Mouse (Mus musculus) C2C12 (cell line): Measurements from ENCODE around the gene Irak3. TPM values are rescaled to one million over a fixed set of nuclear protein-coding genes. Genes with fewer than 3 reads are reported as not detected.

ENCODE experiments used
- H3K27me3 ChIP-seq: one replicate; pipeline ENCODE4 v1.6.1; 2011; ENCODE audit not compliant: control insufficient read depth, insufficient read depth, insufficient read length
- H3K36me3 ChIP-seq: one replicate; pipeline ENCODE4 v1.6.1; 2011; ENCODE audit not compliant: control insufficient read depth, insufficient read depth
- H3K4me3 ChIP-seq: one replicate; pipeline ENCODE4 v1.5.1; 2011; ENCODE audit warnings: mild to moderate bottlenecking, control low read depth; ENCODE audit not compliant: poor library complexity, insufficient read depth, severe bottlenecking
- H3K79me2 ChIP-seq: one replicate; pipeline ENCODE4 v1.6.1; 2011; ENCODE audit not compliant: control insufficient read depth, insufficient read depth
- H3K79me3 ChIP-seq: one replicate; pipeline ENCODE4 v1.6.1; 2011; ENCODE audit warnings: low read depth, control low read depth
- H3ac ChIP-seq: one replicate; pipeline ENCODE3; 2011; ENCODE audit warnings: low read depth; ENCODE audit not compliant: control insufficient read depth, insufficient read length
- CEBPB ChIP-seq: IDR thresholded peaks from one replicate; pipeline ENCODE4 v1.6.1; 2011; ENCODE audit warnings: low read depth, mild to moderate bottlenecking, control low read depth, moderate library complexity
- CTCF ChIP-seq: IDR thresholded peaks from one replicate; pipeline ENCODE4 v1.5.1; 2011; ENCODE audit not compliant: control insufficient read depth, insufficient read depth, insufficient read length
- FOSL1 ChIP-seq: IDR thresholded peaks from one replicate; pipeline ENCODE4 v1.8.0; 2011; ENCODE audit warnings: mild to moderate bottlenecking, low read length; ENCODE audit not compliant: poor library complexity, insufficient read depth, severe bottlenecking
- MAX ChIP-seq: IDR thresholded peaks from one replicate; pipeline ENCODE4 v1.6.1; 2011; ENCODE audit warnings: mild to moderate bottlenecking, control low read depth
- MYOD1 ChIP-seq: IDR thresholded peaks from one replicate; pipeline ENCODE4 v1.6.1; 2011; ENCODE audit warnings: low read depth; ENCODE audit not compliant: control insufficient read depth, insufficient read length
- MYOG ChIP-seq: IDR thresholded peaks from one replicate; pipeline ENCODE4 v1.6.1; 2011; ENCODE audit not compliant: control insufficient read depth, insufficient read length; ENCODE audit errors: extremely low read depth
- USF1 ChIP-seq: IDR thresholded peaks from one replicate; pipeline ENCODE4 v1.6.1; 2011; ENCODE audit warnings: low read depth, mild to moderate bottlenecking, control low read depth, moderate library complexity
- polyA plus RNA-seq: library from polyadenylated mRNA; unstranded; fragments of >200 nt; fragmentation: generic; extraction: Trizol; gene quantifications from one replicate; pipeline ENCODE4 v1.2.1, GENCODE M21; 2012; ENCODE audit warnings: missing spikeins

The Irak3 gene
- polyA plus RNA-seq, 1 experiment, result 0.27 TPM

- Histone ChIP-seq H3K79me3 (no peaks in the 10 kb centered on the region), H3K79me2 (no peaks in the 10 kb centered on the region), H3ac (no peak overlapping the region), H3K4me3 (no peak overlapping the region), H3K27me3 (no peaks in the 10 kb centered on the region), H3K36me3 (no peaks in the 10 kb centered on the region)
- TF ChIP-seq CEBPB, result no peak
- TF ChIP-seq FOSL1, result no peak
- TF ChIP-seq CTCF, result no peak
- no peak for TF ChIP-seq USF1
- no peak for TF ChIP-seq MAX
- no peak for TF ChIP-seq MYOD1
- TF ChIP-seq MYOG, result no peak
Measured at GRCm38 (mm10) chr10:120163490-120163889, 38.4 kb downstream of the Irak3 start.

GRCm38 (mm10) chr10:120162840-120163239 lies 39.1 kb downstream of the Irak3 start:
- no peaks in the 10 kb centered on the region for H3K36me3 ChIP-seq
- H3K79me3 ChIP-seq, result no peaks in the 10 kb centered on the region
- H3ac ChIP-seq, result no peak overlapping the region
- H3K79me2 ChIP-seq, result no peaks in the 10 kb centered on the region
- TF ChIP-seq MYOG (no peak), FOSL1 (no peak), MYOD1 (no peak), CEBPB (no peak), MAX (no peak), CTCF (no peak), USF1 (no peak)
- no peaks in the 10 kb centered on the region for H3K27me3 ChIP-seq
- H3K4me3 ChIP-seq, result no peak overlapping the region

- Histone ChIP-seq H3K27me3 (no peaks in the 10 kb centered on the region), H3K4me3 (no peak overlapping the region), H3ac (no peak overlapping the region), H3K36me3 (no peaks in the 10 kb centered on the region), H3K79me2 (no peaks in the 10 kb centered on the region), H3K79me3 (no peaks in the 10 kb centered on the region)
- TF ChIP-seq MYOD1, result no peak
- no peak for TF ChIP-seq FOSL1
- no peak for TF ChIP-seq CEBPB
- TF ChIP-seq MYOG, result no peak
- TF ChIP-seq USF1, result no peak
- TF ChIP-seq MAX, result no peak
- TF ChIP-seq CTCF, result no peak
Measured at GRCm38 (mm10) chr10:120160533-120160932, 41.4 kb downstream of the Irak3 start.

GRCm38 (mm10) chr10:120153911-120154310 lies 48.0 kb downstream of the Irak3 start:
- Histone ChIP-seq H3K36me3 (no peaks in the 10 kb centered on the region), H3K27me3 (no peaks in the 10 kb centered on the region), H3K79me3 (no peaks in the 10 kb centered on the region), H3K79me2 (no peaks in the 10 kb centered on the region), H3ac (no peak overlapping the region), H3K4me3 (no peak overlapping the region)
- TF ChIP-seq CTCF (no peak), MAX (no peak), MYOG (no peak), USF1 (peak; percentile 61), CEBPB (no peak)

- H3ac ChIP-seq, result no peak overlapping the region
- TF ChIP-seq MAX (no peak), MYOG (no peak), MYOD1 (no peak), FOSL1 (no peak), CEBPB (no peak), CTCF (no peak), USF1 (no peak)
Measured at GRCm38 (mm10) chr10:120151672-120152071, 50.3 kb downstream of the Irak3 start.

GRCm38 (mm10) chr10:120140916-120141516 lies 60.9 kb downstream of the Irak3 start:
- H3K27me3 ChIP-seq, result no peaks in the 10 kb centered on the region
- no peak overlapping the region for H3ac ChIP-seq
- no peak for TF ChIP-seq MYOG
- TF ChIP-seq CEBPB, result peak; percentile 65
- H3K36me3 ChIP-seq, result no peaks in the 10 kb centered on the region
- no peaks in the 10 kb centered on the region for H3K79me3 ChIP-seq
- H3K4me3 ChIP-seq, result no peak overlapping the region
- H3K79me2 ChIP-seq, result no peaks in the 10 kb centered on the region

More at GRCm38 (mm10) chr10:120151672-120152071, 50.3 kb downstream of the Irak3 start:
- H3K79me3 ChIP-seq, result no peaks in the 10 kb centered on the region
- no peaks in the 10 kb centered on the region for H3K79me2 ChIP-seq
- H3K36me3 ChIP-seq, result no peaks in the 10 kb centered on the region
- no peaks in the 10 kb centered on the region for H3K27me3 ChIP-seq
- H3K4me3 ChIP-seq, result no peak overlapping the region
